Mouse (Mus musculus) embryo, embryonic 9.5 days (tissue): ENCODE data around the gene Itpkc.
A peak's percentile ranks its signal among the peaks of the same experiment; 100 is the strongest.

Experiments
- DNase-seq: peaks from one replicate; pipeline ENCODE4 v3.0.0-alpha.2; 2017; ENCODE audit errors: extremely low spot score

Itpkc gene

GRCm38 (mm10) chr7:27193731-27194130 is 34.7 kb downstream of the Itpkc start:
- no peak for DNase-seq

GRCm38 (mm10) chr7:27192434-27192833 is 36.0 kb downstream of the Itpkc start:
- DNase-seq, result no peak

- DNase-seq, result no peak
Measured at GRCm38 (mm10) chr7:27189271-27189931, 39.1 kb downstream of the Itpkc start.

GRCm38 (mm10) chr7:27185986-27186385 is 42.5 kb downstream of the Itpkc start:
- no peak for DNase-seq

GRCm38 (mm10) chr7:27184964-27185363 is 43.5 kb downstream of the Itpkc start:
- peak; percentile 60 for DNase-seq

- no peak for DNase-seq
Measured at GRCm38 (mm10) chr7:27182498-27182897, 46.0 kb downstream of the Itpkc start.

GRCm38 (mm10) chr7:27180837-27181695 is 47.4 kb downstream of the Itpkc start, which contains the start of the genes Gm21983 and Mia:
TSS of gene Gm21983 (minus strand) at chr7:27181086.
TSS of gene Mia (minus strand) at chr7:27181157.
- no peak for DNase-seq

GRCm38 (mm10) chr7:27180036-27180435 is 48.4 kb downstream of the Itpkc start:
- DNase-seq, result no peak

GRCm38 (mm10) chr7:27179217-27179918 is 49.1 kb downstream of the Itpkc start:
- DNase-seq, result no peak

GRCm38 (mm10) chr7:27178324-27179216 is 49.9 kb downstream of the Itpkc start, which contains the start of gene Rab4b:
TSS of gene Rab4b (minus strand) at chr7:27178896.
- DNase-seq, result peak; percentile 100

GRCm38 (mm10) chr7:27177942-27178323 is 50.5 kb downstream of the Itpkc start:
- DNase-seq, result no peak

GRCm38 (mm10) chr7:27174896-27175295 is 53.6 kb downstream of the Itpkc start:
- no peak for DNase-seq

GRCm38 (mm10) chr7:27174496-27174895 is 54.0 kb downstream of the Itpkc start:
- no peak for DNase-seq

- no peak for DNase-seq
Measured at GRCm38 (mm10) chr7:27170981-27171380, 57.5 kb downstream of the Itpkc start.

GRCm38 (mm10) chr7:27168371-27168770 is 60.1 kb downstream of the Itpkc start:
- no peak for DNase-seq

GRCm38 (mm10) chr7:27167475-27168094 is 60.9 kb downstream of the Itpkc start:
- DNase-seq, result no peak

GRCm38 (mm10) chr7:27166614-27167474 is 61.6 kb downstream of the Itpkc start, which contains the start of gene Egln2:
TSS of gene Egln2 (minus strand) at chr7:27166802.
- DNase-seq, result peak; percentile 94

GRCm38 (mm10) chr7:27166229-27166613 is 62.2 kb downstream of the Itpkc start:
- DNase-seq, result peak; percentile 89

- DNase-seq, result no peak
Measured at GRCm38 (mm10) chr7:27165696-27166095, 62.8 kb downstream of the Itpkc start.
